Mouse (Mus musculus) cerebellum, postnatal 25 days (tissue): ENCODE measurements around the gene Tmem30a.

Experiments
- DNase-seq, 2 experiments: peaks; one replicate each; pipeline ENCODE4 v3.0.0; 2021; ENCODE audit warnings: mixed read lengths in 2 of 2

Gene Tmem30a

DNA sequence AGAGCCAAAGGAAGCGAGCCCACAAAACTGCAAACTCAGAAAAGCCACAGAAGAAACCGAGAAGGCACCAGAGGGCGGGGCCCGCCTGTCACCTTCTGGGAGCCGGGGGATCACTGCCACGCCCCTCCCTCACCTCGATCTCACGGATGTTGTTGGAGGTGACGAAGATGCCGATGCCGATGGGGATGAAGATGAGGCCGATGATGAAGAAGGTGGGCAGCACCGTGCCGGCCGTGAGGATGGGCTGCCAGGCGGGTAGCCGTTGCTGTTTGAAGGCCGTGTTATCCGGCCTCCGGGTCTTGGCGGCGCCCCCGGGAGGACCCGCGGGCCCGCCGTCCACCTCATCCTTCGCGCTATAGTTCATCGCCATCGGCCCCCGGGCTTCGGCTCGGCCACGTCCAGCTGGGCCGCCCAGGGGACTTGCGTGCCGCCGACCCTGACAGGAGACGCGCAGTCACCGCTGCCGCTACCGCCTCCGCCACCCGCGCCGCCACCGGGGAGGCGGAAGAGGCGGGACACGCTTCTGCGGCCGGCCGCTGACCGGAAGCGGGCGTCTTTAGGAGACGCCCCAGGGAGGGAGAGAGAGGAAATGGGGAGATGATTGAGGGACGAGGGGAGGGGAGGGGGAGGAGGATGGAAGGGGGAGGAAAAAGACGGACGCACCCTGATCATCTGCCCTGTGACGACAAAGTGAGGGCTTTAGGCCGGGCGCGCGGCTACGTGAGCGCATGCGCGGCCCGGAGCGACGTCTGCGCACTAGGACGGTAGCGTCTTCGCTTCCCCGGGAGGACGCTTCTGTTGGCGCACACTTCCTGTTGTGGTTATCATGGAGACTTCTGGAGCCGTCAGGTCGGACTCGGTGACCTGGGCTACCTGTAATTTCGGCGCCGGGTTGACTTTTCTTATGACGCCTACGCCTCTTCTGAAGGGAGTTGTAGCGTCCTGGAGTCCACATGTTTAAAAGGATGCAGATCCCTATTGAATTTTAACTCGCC is at the start of gene Tmem30a:
Gene Tmem30a, minus strand, starts transcription at position 667 of the 995 bp plus-strand sequence.
- DNase-seq = peak; percentile 96 to 98

DNA sequence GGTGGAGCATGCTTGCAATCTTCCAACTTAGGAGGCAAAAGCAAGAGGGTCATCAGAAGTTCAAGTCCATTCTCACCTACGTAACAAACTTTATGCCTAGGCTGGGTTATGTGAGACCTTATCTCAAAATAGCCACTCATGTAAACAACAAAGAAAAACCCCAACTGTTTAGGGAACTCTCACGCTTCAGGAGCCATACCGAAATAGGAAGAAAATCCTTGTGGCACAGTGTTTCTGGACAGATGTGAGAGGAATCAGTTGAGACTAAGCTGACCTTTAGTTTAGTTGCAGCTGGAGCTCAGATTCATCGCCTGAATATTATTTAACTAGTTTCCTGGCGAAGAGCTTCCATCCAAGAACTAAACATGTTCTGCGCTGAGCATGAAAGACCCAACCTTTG is 49.3 kb upstream of the Tmem30a start:
- no peak for DNase-seq

- no peak for DNase-seq
Observed at GRCm38 (mm10) chr9:79842028-79842427, 48.7 kb upstream of the Tmem30a start.

- DNase-seq = no peak
Observed at GRCm38 (mm10) chr9:79831294-79831693, 38.0 kb upstream of the Tmem30a start.

DNA sequence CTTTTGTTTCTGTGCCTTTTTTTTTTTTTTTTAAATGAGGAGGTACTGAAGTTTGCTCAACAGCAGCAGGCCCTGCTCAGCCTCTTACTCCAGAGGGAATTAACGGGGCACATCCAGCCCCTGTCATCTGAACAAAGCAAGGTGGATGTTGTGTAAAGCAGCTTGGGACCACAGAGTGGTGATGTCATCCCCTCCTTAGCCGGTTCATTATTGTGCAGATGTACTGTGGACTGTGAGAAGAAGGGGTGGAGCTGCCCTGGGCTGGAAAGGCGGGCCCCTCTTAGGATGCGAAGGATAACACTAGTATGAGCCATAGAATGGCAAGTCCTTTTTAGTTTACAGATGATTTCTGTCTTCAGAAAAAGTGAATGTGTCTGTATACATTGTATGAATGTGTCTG is 37.6 kb upstream of the Tmem30a start:
- no peak for DNase-seq

- no peak for DNase-seq
Observed at GRCm38 (mm10) chr9:79829842-79830800, 36.8 kb upstream of the Tmem30a start.

- no peak for DNase-seq
Observed at GRCm38 (mm10) chr9:79827072-79827471, 33.8 kb upstream of the Tmem30a start.

DNA sequence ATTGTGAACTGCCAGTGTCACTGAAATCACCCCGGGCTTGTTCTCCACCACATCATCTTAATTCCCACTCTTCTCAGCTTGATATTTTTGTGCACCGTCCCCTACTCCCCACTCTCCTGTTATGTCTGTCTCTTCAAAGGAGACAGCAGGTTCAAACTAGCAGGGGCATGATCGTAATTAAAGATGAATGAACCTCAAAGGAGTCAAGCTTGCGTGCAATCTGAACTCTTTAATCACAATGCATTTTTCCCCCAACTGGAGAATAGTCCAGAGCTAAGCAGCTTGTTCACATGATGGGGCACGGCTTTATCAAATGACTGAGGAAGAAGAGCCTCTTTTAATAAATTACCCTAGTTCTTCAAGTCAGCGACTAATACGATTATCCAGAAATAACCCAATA is 32.2 kb upstream of the Tmem30a start:
- DNase-seq = no peak

DNA sequence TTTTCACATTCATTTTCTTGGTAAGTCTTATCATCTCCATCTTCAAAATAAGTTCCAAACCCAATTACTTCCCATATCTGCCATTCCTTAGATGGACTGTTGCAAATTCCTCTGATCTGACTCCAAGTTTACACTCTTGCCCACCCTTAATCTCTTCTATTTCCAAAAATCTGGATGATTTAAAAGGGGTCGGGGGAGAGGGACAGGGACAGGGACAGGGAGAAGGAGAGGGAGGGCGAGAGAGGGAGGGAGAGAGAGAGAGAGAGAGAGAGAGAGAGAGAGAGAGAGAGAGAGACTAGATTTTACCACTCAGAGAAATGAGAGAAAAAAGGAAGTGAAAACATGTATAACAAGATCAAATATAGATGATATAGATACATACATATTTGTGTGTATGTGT is 30.5 kb upstream of the Tmem30a start:
- no peak for DNase-seq

GRCm38 (mm10) chr9:79823438-79823837 is 30.1 kb upstream of the Tmem30a start:
- DNase-seq = no peak

GRCm38 (mm10) chr9:79816464-79816863 is 23.2 kb upstream of the Tmem30a start:
- no peak for DNase-seq

GRCm38 (mm10) chr9:79816013-79816412 is 22.7 kb upstream of the Tmem30a start:
- no peak for DNase-seq

GRCm38 (mm10) chr9:79814592-79814991 is 21.3 kb upstream of the Tmem30a start:
- no peak for DNase-seq

- DNase-seq = no peak
Observed at GRCm38 (mm10) chr9:79810969-79811902, 17.9 kb upstream of the Tmem30a start.

DNA sequence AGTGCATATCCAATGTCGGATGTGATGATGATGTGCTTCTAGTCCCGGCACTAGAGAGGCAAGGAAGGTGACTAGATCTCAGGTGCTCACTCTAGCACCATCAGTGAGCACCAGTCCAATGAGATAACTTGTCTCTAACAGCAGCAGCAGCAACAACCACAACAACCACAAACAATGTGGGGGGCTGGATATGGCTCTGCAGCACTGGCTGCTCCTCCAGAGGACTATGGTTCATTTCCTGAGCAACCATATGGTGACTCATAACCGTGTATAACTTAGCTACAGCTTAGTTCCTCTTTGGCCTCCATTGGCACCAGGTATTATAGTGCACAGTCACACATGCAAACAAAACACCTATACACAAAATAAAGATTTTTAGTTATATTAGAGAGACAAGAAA is 17.2 kb upstream of the Tmem30a start:
- DNase-seq = no peak

DNA sequence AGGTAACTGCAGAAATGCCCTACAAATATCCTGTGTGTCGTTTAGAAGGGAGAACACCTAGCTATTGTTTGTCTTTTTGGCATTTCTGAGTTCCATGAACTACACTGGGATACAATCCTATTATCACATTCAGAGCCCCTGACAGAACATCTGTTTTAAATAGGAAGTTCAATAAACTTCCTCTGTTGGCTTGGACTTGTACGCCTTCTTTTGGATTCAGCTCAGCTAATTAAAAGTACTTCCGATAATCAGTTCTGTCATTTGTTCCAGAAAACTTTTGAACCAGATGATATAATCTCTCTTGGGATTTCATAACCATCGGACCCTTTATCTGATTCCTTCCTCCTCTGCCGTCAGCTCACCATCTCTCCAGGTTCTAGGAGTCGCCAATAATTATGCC is 16.1 kb upstream of the Tmem30a start:
- no peak for DNase-seq

DNA sequence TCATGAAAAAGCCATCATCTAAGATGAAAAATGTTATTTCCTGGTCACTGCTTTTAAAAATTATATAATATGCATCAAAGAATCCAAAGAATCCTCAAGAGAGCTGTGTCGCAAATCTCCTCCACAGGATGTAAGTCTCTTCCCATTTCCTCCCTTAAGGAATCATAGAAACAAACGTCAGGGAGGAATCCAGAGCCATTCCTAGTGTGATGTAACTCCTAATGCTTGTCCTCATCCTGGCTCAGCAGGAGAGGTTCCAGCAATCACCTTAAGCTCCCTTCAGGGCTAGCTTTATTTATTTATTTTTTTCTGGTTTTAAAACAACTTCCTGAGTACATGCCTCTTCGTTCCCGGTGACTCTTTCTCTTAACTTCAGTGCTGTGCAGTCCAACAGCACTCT is 13.9 kb upstream of the Tmem30a start:
- no peak for DNase-seq

GRCm38 (mm10) chr9:79806317-79807075 is 13.2 kb upstream of the Tmem30a start:
- DNase-seq = peak in 1 of 2 experiments; percentile 15

DNA sequence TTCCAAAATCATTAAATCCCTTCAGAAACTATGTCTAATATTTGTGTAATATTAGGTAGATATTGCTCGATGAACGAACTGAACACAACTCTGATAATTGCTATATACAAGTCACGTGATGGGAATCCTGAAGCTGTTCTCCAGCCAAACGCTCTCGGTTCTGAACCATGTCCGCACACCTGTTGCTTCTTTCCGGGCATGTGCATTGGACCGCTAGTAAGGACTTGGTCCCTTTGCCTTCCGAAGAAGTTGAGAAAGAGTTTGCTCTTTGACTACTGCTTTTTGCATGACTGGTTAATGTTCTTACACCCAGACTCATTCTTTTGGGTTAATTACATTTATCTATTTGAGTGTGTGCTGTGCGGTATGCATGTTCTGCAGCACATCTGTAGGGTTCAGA is 12.1 kb upstream of the Tmem30a start:
- DNase-seq = no peak

GRCm38 (mm10) chr9:79796461-79797135 is 3.3 kb upstream of the Tmem30a start:
- DNase-seq = no peak

- no peak for DNase-seq
Observed at GRCm38 (mm10) chr9:79795076-79795475, 1.8 kb upstream of the Tmem30a start.
